Mouse (Mus musculus) lung, postnatal 0 days (tissue): ENCODE measurements at regions not wholly inside any gene's neighbourhood (a gene's known extent, or its start where the extent isn't known, plus 50 kb on each side); places are given as distances from the start of the nearest gene placed in this dataset.

Experiments used
- CTCF ChIP-seq: IDR thresholded peaks from 2 replicates; pipeline ENCODE4 v1.5.1; 2016; ENCODE audit warnings: antibody characterized with exemption, mild to moderate bottlenecking
- EP300 ChIP-seq: IDR thresholded peaks from 2 replicates; pipeline ENCODE4 v1.6.1; 2016; ENCODE audit warnings: antibody characterized with exemption, mild to moderate bottlenecking, control low read depth

DNA sequence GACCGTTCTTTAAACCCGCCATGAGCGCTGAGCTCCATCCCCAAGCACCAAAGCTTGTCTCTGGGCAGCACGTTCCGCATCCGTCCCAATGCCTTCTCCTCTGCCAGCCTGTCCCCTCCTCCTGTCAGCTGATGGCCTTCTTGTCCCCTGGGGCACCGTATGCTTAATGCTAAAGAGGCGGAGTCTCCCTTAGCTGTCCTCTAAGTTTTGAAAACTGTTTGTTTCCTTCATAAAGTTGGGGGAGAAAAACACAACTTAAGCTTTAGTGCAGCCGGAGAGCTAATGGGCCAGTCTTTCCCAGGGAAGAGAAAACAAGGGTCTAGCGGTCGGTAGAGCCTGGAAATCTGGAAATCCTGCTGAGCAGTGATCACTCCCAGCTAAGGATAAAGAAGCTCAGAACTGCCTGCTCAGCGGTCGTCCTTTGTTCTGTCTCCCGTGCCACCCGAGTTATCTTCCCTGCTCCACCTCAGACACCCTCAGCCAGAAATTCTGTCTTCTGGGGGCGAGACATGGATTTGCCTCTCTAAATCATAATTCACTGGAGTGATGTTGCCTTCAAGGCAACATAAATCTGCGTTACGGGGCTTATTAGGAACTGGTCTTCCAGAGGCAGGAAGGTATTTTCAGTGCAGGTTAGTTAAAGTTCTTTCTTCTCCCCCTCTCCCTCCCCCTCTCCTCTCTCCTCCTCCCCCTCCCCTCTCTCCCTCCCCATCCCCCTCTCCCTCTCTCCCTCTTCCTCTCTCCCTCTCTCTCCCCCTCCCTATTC, 117.0 kb upstream of the Dlg1 start:
- no peak for TF ChIP-seq CTCF
- no peak for TF ChIP-seq EP300
